Mouse (Mus musculus): Measurements from ENCODE around the gene Ano8. TPM values are rescaled to one million over a fixed set of nuclear protein-coding genes. Genes with fewer than 3 reads are reported as not detected.
A peak's percentile ranks its signal among the peaks of the same experiment; 100 is the strongest.
"Not testable (repeated sequence)": the region's sequence is repeated elsewhere in the genome, so short reads cannot be mapped to it uniquely, and the experiment has no call there.

Gene Ano8
- polyA plus RNA-seq (2014; fragmentation: Nextera tagmentation; extraction: Ambion mirVana), result 3.1 and 3.2 TPM in 2 replicates

GRCm38 (mm10) chr8:71485142-71486135 lies at the start of gene Ano8:
Gene Ano8, minus strand, starts transcription at chr8:71485963.
- Histone ChIP-seq H3K4me3 (ENCODE audit: low read depth, low read length) (peak within 1 kb of the TSS; percentile 88), H3K27ac (replicated peaks; ENCODE audit: low read depth, low read length) (peak within 1 kb of the TSS; percentile 72), H3K4me2 (ENCODE audit: low read depth, low read length) (peak within 1 kb of the TSS; percentile 53), H3K9ac (replicated peaks; ENCODE audit: low read length) (peak within 1 kb of the TSS; percentile 97), H3K4me1 (ENCODE audit: control insufficient read depth, insufficient read depth, low read length) (peaks cover 2% of the 10 kb centered on the region; the same call in 1 of the 2 replicates), H3K9me3 (replicated peaks; ENCODE audit: control insufficient read depth, low read length) (no peaks in the 10 kb centered on the region), H3K27me3 (ENCODE audit: control insufficient read depth, insufficient read depth, low read length) (no peaks in the 10 kb centered on the region), H3K36me3 (replicated peaks; ENCODE audit: control insufficient read depth, insufficient read depth, low read depth, low read length) (peaks cover 10% of the 10 kb centered on the region)
- peak; percentile 93 for DNase-seq (ENCODE audit: low spot score)
- ATAC-seq (replicated peaks; ENCODE audit: insufficient number of reproducible peaks, low FRiP score, low TSS enrichment, low read depth), result peak; percentile 45
- WGBS, result 5% methylated on average over 57 of the region's 58 CpGs

- Histone ChIP-seq H3K27ac (replicated peaks; ENCODE audit: low read depth, low read length) (no peak overlapping the region), H3K4me3 (ENCODE audit: low read depth, low read length) (no peak overlapping the region), H3K36me3 (replicated peaks; ENCODE audit: control insufficient read depth, insufficient read depth, low read depth, low read length) (no peaks in the 10 kb centered on the region), H3K4me2 (ENCODE audit: low read depth, low read length) (no peak overlapping the region), H3K4me1 (ENCODE audit: control insufficient read depth, insufficient read depth, low read length) (no peaks in the 10 kb centered on the region), H3K9me3 (replicated peaks; ENCODE audit: control insufficient read depth, low read length) (no peaks in the 10 kb centered on the region), H3K9ac (replicated peaks; ENCODE audit: low read length) (no peak overlapping the region), H3K27me3 (ENCODE audit: control insufficient read depth, insufficient read depth, low read length) (no peaks in the 10 kb centered on the region)
- DNase-seq (ENCODE audit: low spot score) (no peak), ATAC-seq (replicated peaks; ENCODE audit: insufficient number of reproducible peaks, low FRiP score, low TSS enrichment, low read depth) (no peak)
- 30% methylated on average over 3 of the region's 3 CpGs for WGBS
Observed at GRCm38 (mm10) chr8:71534263-71534810, 48.6 kb upstream of the Ano8 start.

- ATAC-seq (replicated peaks; ENCODE audit: insufficient number of reproducible peaks, low FRiP score, low TSS enrichment, low read depth); H3K4me3 ChIP-seq (ENCODE audit: low read depth, low read length); DNase-seq (ENCODE audit: low spot score); H3K36me3 ChIP-seq (replicated peaks; ENCODE audit: control insufficient read depth, insufficient read depth, low read depth, low read length); H3K4me2 ChIP-seq (ENCODE audit: low read depth, low read length); H3K27ac ChIP-seq (replicated peaks; ENCODE audit: low read depth, low read length); H3K9me3 ChIP-seq (replicated peaks; ENCODE audit: control insufficient read depth, low read length); H3K9ac ChIP-seq (replicated peaks; ENCODE audit: low read length); H3K4me1 ChIP-seq (ENCODE audit: control insufficient read depth, insufficient read depth, low read length): not testable (repeated sequence)
- WGBS, result 67% methylated on average over 5 of the region's 12 CpGs
- peaks cover 11% of the 10 kb centered on the region for H3K27me3 ChIP-seq (ENCODE audit: control insufficient read depth, insufficient read depth, low read length)
Observed at GRCm38 (mm10) chr8:71530735-71531467, 45.1 kb upstream of the Ano8 start.

- Histone ChIP-seq H3K4me1 (ENCODE audit: control insufficient read depth, insufficient read depth, low read length) (no peaks in the 10 kb centered on the region), H3K4me2 (ENCODE audit: low read depth, low read length) (no peak overlapping the region), H3K27me3 (ENCODE audit: control insufficient read depth, insufficient read depth, low read length) (peaks cover 21% of the 10 kb centered on the region), H3K27ac (replicated peaks; ENCODE audit: low read depth, low read length) (no peak overlapping the region), H3K9ac (replicated peaks; ENCODE audit: low read length) (no peak overlapping the region), H3K4me3 (ENCODE audit: low read depth, low read length) (no peak overlapping the region), H3K9me3 (replicated peaks; ENCODE audit: control insufficient read depth, low read length) (no peaks in the 10 kb centered on the region), H3K36me3 (replicated peaks; ENCODE audit: control insufficient read depth, insufficient read depth, low read depth, low read length) (no peaks in the 10 kb centered on the region)
- DNase-seq (ENCODE audit: low spot score), result no peak
- 0 out of 2 replicates have a peak, but pooled peaks have one; percentile 31 for ATAC-seq (replicated peaks; ENCODE audit: insufficient number of reproducible peaks, low FRiP score, low TSS enrichment, low read depth)
- 82% methylated on average over 11 of the region's 11 CpGs for WGBS
Observed at GRCm38 (mm10) chr8:71528362-71529073, 42.8 kb upstream of the Ano8 start.

GRCm38 (mm10) chr8:71527162-71527870 lies 41.6 kb upstream of the Ano8 start:
- Histone ChIP-seq H3K9ac (replicated peaks; ENCODE audit: low read length) (no peak overlapping the region), H3K4me2 (ENCODE audit: low read depth, low read length) (no peak overlapping the region), H3K9me3 (replicated peaks; ENCODE audit: control insufficient read depth, low read length) (no peaks in the 10 kb centered on the region), H3K4me1 (ENCODE audit: control insufficient read depth, insufficient read depth, low read length) (no peaks in the 10 kb centered on the region), H3K36me3 (replicated peaks; ENCODE audit: control insufficient read depth, insufficient read depth, low read depth, low read length) (no peaks in the 10 kb centered on the region), H3K27ac (replicated peaks; ENCODE audit: low read depth, low read length) (no peak overlapping the region), H3K4me3 (ENCODE audit: low read depth, low read length) (no peak overlapping the region), H3K27me3 (ENCODE audit: control insufficient read depth, insufficient read depth, low read length) (peaks cover 21% of the 10 kb centered on the region)
- ATAC-seq (replicated peaks; ENCODE audit: insufficient number of reproducible peaks, low FRiP score, low TSS enrichment, low read depth) (no peak), DNase-seq (ENCODE audit: low spot score) (no peak)
- 53% methylated on average over 3 of the region's 3 CpGs for WGBS

GRCm38 (mm10) chr8:71526272-71526671 lies 40.5 kb upstream of the Ano8 start:
- no peaks in the 10 kb centered on the region for H3K9me3 ChIP-seq (replicated peaks; ENCODE audit: control insufficient read depth, low read length)
- 6% methylated on average over 6 of the region's 6 CpGs for WGBS
- no peaks in the 10 kb centered on the region for H3K4me1 ChIP-seq (ENCODE audit: control insufficient read depth, insufficient read depth, low read length)
- H3K9ac ChIP-seq (replicated peaks; ENCODE audit: low read length), result no peak overlapping the region
- ATAC-seq (replicated peaks; ENCODE audit: insufficient number of reproducible peaks, low FRiP score, low TSS enrichment, low read depth), result no peak
- DNase-seq (ENCODE audit: low spot score), result peak; percentile 35
- H3K4me3 ChIP-seq (ENCODE audit: low read depth, low read length), result no peak overlapping the region
- H3K4me2 ChIP-seq (ENCODE audit: low read depth, low read length), result no peak overlapping the region
- no peak overlapping the region for H3K27ac ChIP-seq (replicated peaks; ENCODE audit: low read depth, low read length)
- H3K36me3 ChIP-seq (replicated peaks; ENCODE audit: control insufficient read depth, insufficient read depth, low read depth, low read length), result no peaks in the 10 kb centered on the region
- H3K27me3 ChIP-seq (ENCODE audit: control insufficient read depth, insufficient read depth, low read length), result peaks cover 21% of the 10 kb centered on the region

Data from embryonic facial prominence, embryonic 11.5 days (tissue).